Mouse (Mus musculus): ENCODE results near the gene Vmn1r211. TPM values are rescaled to one million over a fixed set of nuclear protein-coding genes. Genes with fewer than 3 reads are reported as not detected.

Gene Vmn1r211
- total RNA-seq (2023) = not detected

GRCm38 (mm10) chr13:22857461-22857860 lies at the start of gene Vmn1r211:
Vmn1r211 (minus strand) TSS chr13:22857561.

GRCm38 (mm10) chr13:22884105-22884504 lies 26.7 kb upstream of the Vmn1r211 start, which contains the start of gene Vmn1r212:
Vmn1r212 (minus strand) TSS chr13:22884205.

GRCm38 (mm10) chr13:22831248-22831647 lies 26.1 kb downstream of the Vmn1r211 start, which contains the start of gene Vmn1r210:
Vmn1r210 (minus strand) TSS chr13:22831348.

DNA sequence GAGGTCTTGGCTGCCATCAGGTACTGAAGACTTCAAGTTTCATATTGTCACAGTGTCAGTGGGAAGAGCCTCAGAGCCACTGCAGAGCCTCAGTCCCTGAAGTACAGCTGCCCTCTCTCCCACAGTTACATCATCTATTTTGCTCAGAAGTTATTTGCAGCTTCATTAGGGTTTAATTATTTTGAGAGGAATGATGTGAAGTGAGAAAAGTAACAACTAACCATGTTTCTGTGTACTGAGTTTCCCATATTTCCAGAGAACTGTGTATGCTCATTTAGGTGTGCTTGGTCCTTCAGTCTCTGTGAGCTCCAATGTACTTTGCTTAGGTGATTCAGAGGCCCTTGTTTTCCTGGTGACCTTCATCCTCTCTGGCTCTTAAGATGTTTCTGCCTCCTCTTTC lies 47.8 kb downstream of the Vmn1r211 start, which contains the start of gene Vmn1r209:
Vmn1r209 (minus strand) TSS at position 101 of the 400 bp plus-strand sequence.

Other genes starting within 250 kb of the Vmn1r211 start
- not detected for gene Vmn1r206, start 233.3 kb downstream of the Vmn1r211 start, total RNA-seq (2023)
- gene Vmn1r207-ps, start 127.9 kb downstream of the Vmn1r211 start, total RNA-seq (2023) = under 1 TPM in 1 of 2 experiments, not detected in 1; 0.07 TPM
- gene Vmn1r208, start 80.2 kb downstream of the Vmn1r211 start, total RNA-seq (2023) = not detected
- gene Vmn1r209, start 47.9 kb downstream of the Vmn1r211 start, total RNA-seq (2023) = not detected
- not detected for gene Vmn1r210, start 26.2 kb downstream of the Vmn1r211 start, total RNA-seq (2023)
- gene Vmn1r212, start 26.6 kb upstream of the Vmn1r211 start, total RNA-seq (2023) = not detected
- not detected for gene Vmn1r213, start 150.1 kb upstream of the Vmn1r211 start, total RNA-seq (2023)
- gene Vmn1r214, start 172.9 kb upstream of the Vmn1r211 start, total RNA-seq (2023) = not detected
- gene Vmn1r215, start 210.5 kb upstream of the Vmn1r211 start, total RNA-seq (2023) = not detected

All from neutrophil, adult 83 days (primary cell).